Mouse (Mus musculus) spleen, postnatal 10 days (tissue): ENCODE results near the gene Cep131.
A peak's percentile ranks its signal among the peaks of the same experiment; 100 is the strongest.

Experiments
- DNase-seq, 2 experiments: peaks; one replicate each; pipeline ENCODE4 v3.0.0; 2021 to 2022; ENCODE audit warnings: low spot score in 2 of 2

Cep131 gene

DNA sequence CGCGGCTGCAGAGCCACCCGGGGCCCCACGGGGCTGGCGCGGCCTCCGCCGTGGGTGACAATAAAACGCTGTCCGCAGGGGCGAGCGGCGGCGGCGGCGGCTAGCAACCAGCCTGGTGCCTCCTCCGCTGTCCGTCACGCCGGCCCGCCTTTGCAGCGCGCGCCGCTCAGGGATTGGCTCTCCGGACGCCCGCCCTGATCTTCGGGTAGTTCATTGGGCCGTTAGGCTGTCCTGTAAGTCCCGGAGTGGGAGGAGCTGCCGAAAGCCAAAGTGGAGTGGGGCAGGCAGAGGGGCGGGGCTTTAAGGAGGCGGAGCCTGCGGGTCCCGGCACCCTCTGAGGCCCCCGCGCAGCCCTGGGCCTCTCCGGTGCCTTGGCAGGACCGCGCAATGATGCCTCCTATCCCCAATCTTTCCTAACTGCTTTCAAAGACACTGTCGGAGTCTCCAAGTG, at the start of gene Cep131:
Cep131 (minus strand) TSS at position 126 of the 451 bp plus-strand sequence.
- peak; percentile 93 to 98 for DNase-seq

DNA sequence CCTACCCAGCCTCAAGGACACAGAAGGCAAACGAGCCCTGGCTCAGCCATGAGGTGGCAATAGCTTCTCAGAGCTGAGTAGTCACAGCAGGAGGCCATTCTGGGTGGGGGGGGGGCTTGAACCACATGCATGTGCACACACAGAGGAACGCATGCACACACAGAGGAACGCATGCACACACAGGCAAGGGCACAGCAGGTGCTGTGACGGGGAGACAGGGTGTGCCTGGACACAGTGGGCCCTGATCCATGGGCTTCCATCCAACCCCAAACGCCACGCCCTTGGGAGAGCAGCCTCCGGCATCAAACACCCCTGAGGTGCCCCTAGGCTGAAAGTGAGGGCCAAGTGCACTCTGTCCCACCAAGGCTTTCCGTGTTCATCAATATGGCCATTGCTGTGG, 49.6 kb upstream of the Cep131 start:
- no peak for DNase-seq

DNA sequence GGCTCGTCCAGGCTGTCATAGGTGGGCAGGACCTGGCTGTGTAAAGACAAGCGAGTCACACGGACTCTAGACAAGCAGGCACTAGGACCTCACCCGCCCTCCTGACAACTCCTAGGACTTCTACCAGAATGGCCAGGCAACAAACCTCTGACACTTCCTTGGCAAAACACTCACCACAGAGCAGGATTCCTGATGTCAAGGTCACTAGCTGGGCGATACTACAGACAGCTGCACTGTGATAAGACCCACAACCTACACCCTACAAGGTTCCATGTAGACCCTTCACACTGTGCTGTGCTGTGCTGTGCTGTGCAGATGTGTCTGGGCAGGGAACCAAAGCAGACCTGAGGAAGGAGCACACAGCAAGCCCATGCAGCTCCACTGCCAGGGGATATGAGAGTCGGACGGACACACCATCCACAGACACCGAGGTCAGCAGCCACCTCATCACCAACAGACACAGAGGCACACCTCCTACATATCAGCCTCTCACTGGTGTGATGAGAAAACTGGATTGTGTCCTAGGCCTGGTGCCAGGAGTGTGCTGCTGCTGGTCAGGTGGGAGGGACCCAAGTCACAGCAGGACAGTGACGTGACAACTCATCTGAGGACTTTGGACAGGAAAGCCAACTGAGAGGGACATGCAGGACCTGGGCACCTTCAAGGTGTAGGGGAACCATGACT, 48.4 kb upstream of the Cep131 start:
- DNase-seq, result no peak

DNA sequence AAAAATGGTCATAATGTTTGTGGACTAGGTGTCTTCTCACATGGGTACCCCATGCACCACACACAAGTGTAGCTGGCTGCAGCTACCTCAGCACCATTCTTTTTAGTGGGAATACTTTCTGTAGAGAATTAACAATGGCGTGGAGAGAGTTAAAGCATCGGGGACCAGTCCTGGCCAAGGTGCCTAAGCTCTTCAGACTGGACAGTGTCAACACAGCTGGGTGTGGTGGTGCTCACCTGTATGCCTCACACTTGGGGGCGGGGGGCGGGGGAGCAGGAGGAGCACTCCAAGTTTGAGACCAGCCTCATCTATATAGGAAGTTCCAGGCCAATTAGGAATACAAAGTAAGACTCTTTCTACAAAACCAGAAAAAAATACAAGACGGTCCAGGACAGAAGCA, 47.5 kb upstream of the Cep131 start:
- DNase-seq, result no peak

DNA sequence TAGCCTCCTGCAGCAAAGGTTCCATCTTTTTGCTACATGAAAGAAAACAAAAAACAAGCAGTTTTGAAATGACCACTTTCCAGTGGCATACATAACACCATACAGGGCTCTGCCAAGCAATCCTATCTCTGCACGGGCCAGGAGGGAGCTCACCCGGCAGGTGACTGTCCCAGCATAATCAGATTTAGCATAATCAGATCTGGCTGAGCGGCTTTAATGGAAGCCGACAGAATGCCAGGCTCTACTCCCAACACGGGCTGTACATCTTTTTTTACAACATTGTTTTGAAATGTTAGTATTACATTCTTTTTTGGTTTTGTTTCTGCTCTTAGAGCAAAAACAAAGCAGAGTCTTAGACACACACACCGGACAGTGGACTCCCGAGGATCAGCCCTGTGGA, 42.7 kb upstream of the Cep131 start:
- no peak for DNase-seq

DNA sequence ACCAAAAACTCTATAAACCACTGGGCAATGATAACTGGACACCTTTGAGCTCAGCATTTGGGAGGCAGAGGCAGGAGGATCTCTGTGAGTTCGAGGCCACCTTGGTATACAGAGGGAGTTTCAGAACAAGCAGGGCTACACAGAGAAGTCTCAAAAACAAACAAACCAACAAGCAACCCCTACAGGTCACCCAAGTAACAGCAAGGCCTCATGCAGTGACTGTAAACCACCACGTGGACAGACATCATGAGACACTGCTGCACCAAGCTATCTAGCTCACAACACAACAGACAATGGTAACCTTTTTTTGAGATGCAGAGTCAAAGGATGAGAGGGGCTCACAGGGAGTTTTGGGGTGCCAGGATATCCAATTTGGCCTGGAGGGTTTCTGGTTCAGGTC, 40.2 kb upstream of the Cep131 start:
- no peak for DNase-seq

DNA sequence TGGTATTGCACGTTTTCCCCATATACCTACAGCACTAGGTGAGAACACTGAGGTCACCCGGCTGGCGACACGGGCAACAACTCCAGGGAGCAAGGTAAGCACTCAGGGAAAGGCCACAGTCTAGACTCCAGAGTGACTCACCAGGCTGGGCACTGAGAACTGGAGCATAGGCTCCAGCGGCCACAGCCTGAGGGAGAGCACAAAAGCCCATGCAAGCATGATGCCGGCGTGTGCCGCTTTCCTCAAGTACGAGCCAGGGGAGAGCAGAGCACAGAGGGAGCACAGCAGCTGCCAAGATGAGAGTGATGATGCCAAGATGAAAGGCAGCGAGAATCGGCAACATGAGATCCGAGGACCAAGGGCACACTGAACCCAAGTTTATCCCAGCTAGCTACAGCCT, 35.5 kb upstream of the Cep131 start:
- DNase-seq, result no peak

DNA sequence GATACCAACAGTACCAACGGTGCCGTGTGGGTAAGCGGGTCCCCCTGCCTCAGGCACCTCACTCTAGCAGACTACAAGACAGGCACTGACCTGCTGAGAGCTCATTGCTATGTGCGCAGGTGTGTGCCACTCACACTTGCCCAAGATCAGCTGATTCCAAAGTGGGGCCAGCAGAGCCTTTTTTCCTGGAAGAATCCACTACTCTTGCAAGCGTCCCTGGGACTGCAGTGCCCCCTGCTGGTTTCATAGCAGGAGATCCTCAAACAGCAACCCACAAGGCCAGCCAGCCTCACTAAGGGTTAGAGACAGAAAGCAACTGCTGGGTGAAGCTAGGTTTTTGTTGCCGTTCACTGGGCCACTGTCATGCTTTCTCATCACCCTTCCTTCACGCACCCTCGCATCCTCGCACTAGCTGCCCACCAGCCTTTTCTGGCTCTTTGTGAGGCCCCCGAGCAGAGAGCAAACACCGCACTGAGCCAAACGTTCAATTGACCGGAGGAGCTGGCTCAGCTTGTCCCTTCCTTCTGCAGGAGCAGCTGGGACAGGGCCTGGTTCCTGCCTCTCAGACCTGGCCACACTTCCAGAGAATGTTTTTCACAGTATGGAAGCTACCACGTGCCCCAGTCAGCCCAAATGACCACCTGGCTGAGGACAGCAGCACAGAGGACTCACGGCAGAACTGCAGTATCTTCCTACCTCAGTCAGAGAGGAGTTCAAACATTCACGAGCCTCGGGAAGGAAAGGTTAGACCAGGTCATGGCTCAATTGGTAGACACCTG, 34.2 kb upstream of the Cep131 start:
- DNase-seq, result peak in 1 of 2 experiments; percentile 60

DNA sequence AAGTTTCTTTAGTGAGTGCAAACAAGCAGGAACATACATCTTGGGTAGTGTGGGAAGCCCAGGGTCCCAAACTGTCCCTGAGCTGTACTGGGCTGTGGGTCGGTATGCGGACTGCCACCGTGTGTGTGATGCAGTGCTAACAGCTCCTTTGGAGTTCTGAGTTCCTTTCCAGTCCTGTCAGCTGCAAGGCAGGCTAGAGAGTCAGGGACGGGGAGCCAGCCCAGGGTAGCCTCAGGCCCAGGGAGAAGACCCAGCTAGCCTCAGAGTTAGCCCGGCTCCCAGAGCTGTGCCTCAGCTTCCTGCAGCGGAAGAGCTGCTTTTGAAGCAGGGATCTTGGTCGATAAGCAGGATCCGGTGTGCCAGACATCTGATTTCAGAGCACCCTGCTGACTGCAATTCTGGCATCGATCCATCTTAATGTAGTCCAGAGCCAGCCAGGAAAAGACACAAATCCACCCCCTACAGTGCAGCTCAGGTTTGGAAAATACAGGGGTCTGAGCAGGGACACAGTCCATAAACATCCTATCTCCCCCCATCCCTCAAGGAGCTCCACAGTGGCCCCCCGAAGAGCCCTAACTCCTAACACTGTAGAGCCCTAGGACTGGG, 33.4 kb upstream of the Cep131 start:
- DNase-seq, result no peak

DNA sequence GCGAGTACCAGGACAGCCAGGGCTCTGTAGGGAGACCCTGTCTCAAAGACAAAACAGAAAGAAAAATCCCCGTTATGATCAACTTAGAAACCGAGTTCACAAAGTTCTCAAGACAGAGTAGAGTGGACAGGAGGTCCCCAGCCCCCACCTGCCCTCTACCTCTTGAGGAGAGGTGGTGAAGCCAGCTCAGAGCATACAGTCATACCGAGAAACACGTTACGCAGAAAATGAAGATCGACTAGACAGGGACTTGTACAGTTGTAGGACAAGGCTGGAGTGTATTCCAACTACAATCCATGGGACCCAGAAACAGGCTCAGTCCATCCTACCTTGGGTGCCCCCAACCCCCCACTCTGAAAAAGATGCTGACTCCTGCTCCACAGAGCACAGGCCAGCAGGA, 32.5 kb upstream of the Cep131 start:
- DNase-seq, result no peak

DNA sequence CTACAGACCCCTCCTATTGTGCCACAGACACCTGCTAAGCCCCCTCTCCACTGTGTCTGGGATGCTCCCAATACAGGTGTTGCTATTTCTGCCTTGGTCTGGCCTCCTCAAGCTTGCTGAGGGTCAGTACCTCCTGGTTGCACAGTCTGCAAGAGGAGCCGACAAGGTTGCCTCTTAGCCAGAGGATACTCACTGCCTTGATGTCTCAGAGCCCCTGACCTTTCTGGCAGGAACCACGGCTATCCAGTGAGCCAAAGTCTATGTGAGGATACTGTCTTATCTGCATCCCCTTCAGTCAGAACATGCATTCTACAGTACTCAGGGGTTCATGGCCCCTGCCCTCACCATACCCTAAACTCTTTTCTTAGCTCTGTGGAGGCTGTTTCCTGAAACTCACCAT, 31.0 kb upstream of the Cep131 start:
- DNase-seq, result no peak

DNA sequence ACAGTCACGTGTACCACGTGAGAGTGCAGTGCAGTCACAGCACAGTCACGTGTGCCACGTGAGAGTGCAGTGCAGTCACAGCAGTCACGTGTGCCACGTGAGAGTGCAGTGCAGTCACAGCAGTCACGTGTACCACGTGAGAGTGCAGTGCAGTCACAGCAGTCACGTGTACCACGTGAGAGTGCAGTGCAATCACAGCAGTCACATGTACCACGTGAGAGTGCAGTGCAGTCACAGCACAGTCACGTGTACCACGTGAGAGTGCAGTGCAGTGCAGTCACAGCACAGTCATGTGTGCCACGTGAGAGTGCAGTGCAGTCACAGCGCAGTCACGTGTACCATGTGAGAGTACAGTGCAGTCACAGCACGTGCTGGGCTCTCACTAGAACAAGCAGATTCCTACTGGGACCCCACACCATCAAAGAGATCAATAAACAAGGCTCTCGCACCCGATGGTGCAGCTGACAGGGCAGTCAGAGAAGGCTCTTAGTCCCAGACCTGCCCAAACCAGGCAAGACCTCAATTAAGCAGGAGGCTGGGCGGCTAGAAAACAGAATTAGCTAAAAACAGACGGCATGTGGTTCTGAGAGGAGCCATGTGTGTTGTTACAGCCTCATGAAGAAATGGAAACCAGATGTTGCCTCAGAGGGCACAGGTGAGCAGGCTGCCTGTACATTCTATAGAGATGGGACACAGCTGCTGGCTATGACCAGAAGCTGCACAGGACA, 28.0 kb upstream of the Cep131 start:
- DNase-seq, result no peak

DNA sequence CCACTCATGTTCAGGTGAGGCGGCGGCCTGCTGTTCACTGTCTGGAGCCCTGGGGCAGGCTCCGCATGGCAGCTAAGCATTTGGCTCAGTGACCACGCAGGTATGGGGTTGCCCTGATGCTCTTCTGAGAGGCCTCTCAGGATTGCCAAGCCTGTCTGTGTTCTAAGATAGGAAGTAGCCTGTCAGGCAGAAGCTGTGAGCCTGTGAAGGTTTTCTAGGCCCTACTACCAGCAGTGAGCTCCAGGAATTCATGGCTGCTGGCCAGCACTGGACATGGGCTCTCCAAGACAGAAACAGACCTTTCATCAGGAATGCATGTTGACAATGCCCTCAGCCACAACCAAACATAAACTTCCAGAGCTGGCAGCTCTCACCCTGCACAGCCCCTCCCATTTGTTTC, 25.5 kb upstream of the Cep131 start:
- DNase-seq, result no peak

DNA sequence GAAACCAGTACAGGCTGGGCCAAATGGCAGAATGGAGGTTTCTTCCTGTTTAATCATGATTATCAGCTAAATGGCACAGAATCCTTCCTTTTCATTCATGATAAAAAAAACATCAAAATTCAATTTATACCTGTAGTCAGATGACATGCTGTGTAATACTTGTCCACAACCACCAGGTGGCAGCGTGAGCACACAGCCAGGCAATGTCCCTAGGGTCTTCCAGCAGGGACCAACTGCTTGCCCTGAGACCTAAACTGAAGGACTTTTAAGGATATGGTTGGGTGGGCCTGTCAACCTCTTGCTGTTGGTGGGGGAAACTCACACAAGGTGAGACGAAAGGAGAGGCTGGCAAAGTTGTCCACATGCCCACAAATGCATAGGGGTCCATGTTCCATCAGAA, 24.4 kb upstream of the Cep131 start:
- peak; percentile 36 to 67 for DNase-seq

DNA sequence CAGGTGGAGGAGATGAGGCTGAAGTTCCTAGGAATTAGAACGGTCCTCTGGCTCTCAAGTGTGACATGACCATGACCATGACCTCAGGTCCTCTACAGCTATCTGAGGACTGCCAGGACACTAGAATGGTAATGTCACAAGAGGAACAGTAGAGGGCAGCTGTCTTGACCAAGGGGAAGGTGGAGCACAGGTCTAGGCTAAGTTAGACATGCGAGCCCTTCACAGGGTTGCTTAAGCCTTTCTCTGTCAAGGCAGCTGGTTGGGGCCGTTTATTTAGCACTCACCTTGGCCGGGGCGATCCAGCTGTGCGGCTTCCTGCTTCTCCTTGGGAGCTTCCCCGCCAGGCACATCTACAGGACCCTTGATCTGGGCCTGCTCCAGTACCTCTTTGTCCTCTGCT, 23.9 kb upstream of the Cep131 start:
- no peak for DNase-seq

DNA sequence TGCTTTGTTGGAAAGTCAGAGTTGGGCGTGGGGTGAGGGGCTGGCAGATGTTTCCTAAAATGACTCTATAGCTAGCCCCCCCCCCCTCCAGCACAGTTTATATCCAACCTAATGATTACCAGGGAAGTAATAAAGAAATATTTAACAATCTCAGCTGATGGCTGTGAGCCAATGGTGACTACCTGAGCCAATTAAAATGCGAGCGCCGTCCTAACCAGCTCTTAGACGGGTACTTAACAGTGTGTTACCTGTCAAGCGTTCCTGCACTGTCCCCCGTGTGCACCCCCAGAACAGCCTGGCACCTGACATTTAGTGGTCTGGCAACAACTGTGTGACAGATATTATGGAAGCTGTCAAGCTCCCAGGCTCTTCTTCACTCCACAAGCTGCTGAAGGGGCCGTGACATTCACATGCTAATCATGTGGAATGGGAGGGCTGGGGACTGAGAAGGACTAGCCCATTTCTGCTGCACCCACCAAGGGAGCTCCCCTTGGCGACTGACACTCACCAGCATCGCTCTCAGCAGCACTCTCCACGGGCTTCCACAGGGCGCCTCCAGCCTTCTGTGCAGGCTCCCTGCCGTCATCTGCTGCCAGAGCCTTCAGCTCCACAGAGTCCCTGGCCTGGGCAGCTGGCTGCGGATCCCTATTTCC, 23.1 kb upstream of the Cep131 start:
- DNase-seq, result no peak

DNA sequence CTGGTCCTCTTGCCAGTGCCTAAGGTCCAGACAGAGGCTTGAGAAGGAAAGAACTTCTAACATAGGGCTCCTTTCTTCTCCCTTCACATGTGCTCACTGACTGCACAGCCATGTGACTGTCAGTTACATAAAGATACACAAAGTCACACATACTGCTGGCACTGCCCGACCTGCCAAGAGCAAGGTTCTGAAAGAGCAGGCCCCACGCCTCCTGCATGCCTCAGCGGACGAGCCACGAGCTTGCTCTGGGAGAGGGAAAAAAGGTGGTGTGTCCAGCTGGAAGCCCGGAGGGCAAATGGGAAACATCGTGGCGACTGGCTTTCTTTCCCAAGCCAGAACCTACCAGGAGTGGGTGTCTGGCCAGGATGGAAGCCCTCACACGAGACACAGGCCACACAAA, 21.2 kb upstream of the Cep131 start:
- no peak for DNase-seq

DNA sequence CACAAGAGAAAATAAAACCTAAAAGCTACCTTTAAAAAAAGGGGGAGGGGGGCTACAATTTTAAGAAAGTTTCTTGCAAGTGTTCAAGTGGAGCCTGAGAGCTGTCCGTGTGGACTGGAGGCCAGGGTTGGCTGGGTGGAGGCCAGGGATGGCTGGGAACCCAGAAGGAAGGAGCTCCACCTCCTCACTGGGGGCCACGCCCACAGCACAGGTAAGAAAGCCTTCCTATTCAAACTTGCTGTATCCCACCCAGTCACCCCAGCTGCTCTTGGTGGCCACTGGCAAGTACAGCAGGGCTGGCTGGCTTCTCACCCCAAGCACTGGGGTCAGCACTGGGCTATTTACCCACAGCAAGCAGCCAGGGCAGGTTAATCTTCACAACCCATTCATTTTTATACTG, 20.4 kb upstream of the Cep131 start:
- DNase-seq, result no peak

DNA sequence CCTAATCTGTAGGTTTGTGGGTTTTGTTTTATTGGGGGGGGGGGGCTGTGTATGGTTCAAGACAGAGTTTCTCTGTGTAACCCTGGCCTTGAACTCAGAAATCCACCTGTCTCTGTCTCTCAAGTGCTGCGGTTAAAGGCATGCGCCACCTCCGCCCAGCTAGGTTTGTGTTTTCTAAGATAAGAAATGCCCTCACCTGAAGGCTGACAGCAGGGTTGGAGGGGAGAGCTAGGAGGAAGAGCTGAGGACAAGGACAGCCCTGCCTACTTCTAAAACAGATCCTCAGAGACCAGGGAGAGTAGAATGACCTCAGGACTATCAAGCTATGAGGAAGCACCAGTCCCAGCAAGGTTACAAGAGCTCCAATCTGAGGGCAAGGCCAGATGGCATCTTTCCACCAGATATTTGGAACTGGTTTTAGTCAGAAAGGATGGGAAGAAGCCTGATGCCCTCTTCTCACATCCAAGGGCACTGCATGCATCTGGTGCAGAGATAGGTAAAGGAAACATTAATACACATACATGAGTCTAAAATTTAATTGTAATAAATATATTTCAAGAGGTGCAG, 16.9 kb upstream of the Cep131 start:
- no peak for DNase-seq

DNA sequence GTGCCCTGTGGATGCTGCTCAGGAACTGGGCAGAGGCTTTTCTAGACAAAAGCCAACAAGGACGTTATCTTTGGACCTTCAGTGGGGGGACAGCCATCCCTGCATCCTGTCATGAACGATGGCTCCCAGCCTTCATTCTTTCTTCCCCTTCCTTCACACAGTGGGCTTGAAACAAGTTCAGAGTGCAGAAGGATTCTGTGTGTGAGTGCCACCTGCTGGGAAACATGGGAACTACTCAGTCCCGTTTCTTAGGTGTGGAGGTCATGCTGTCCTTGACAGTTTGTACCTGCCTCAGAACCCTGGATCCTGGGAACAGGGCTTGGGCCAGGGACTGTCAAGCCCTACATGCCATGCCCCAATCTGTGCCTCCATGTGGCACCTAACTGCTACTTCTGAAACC, 14.4 kb upstream of the Cep131 start:
- DNase-seq, result peak; percentile 51 to 76
